Mouse (Mus musculus) gonadal fat pad, adult 2 months (tissue): ENCODE measurements at regions not wholly inside any gene's neighbourhood (a gene's known extent, or its start where the extent isn't known, plus 50 kb on each side); places are given as distances from the start of the nearest gene placed in this dataset.

Source experiments
- DNase-seq: peaks from one replicate; pipeline ENCODE4 v3.0.0-alpha.2; 2012; ENCODE audit warnings: low read depth

DNA sequence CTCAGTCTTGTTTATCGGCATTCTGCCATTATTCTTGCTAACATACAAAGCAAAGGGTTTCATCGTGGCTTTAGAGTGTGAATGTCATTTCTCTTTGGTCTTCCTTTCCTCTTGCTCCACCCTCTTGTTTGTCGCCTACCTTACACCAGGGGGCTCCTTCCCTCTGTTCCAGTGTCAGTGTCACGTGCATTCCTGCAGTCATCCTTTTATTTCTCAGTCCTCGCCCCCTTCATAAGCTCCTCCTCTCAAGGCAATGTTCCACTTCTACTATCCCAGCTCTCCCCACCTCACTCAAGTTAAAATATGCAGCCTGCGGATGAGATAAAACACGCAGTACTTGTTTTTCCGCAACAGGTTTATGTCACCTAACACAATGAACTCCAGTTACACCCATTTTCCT lies 489.8 kb upstream of the Arpp21 start:
- DNase-seq, result no peak

GRCm38 (mm10) chr9:112725103-112725502 lies 489.4 kb upstream of the Arpp21 start:
- DNase-seq, result no peak

GRCm38 (mm10) chr9:112723346-112723745 lies 487.6 kb upstream of the Arpp21 start:
- no peak for DNase-seq

GRCm38 (mm10) chr9:112722501-112722900 lies 486.8 kb upstream of the Arpp21 start:
- DNase-seq, result no peak

DNA sequence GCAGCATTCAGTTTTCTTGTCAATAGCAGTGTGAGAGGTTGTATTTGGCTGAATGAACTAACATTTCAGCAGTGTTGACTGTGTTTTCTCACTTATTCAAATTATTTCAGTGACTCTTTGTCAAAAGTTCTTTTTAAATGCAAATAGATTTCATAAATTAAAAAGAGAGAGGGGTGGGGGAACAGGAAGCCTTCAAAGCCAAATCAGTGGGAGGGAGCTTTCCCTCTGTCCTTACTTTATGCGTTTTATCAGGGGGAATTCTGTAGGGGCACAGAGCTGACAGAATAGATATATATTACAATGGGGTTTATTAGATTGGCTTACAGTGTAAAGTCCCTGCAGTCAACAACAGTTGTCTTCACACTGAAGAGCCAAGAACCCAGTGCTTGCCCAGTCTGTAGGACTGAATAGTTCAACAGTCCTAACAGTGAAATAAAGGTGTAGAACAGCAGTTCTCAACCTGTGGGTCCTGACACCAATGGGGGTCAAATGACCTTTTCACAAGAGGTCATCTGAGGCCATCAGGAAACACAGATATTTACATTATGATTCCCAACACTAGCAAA lies 479.5 kb upstream of the Arpp21 start:
- DNase-seq, result no peak

- no peak for DNase-seq
Observed at GRCm38 (mm10) chr9:112678866-112679265, 443.1 kb upstream of the Arpp21 start.

GRCm38 (mm10) chr9:112675232-112675631 lies 439.5 kb upstream of the Arpp21 start:
- DNase-seq, result no peak
